Mouse (Mus musculus) CH12.LX (cell line): ENCODE results near the gene Smarca2.

Source experiments
- CHD2 ChIP-seq: IDR thresholded peaks from 2 replicates; pipeline ENCODE4 v1.6.1; 2011; ENCODE audit warnings: low read length, improper control_type of control experiment
- CTCF ChIP-seq, 2 experiments: IDR thresholded peaks in 1 of 2; conservative IDR thresholded peaks in 1 of 2; 2 replicates each; pipeline ENCODE4 v1.5.1; 2011 to 2012; ENCODE audit warnings: low read depth in 2 of 2, low read length in 2 of 2, improper control_type of control experiment in 1 of 2, inconsistent platforms in 1 of 2, mild to moderate bottlenecking in 1 of 2, moderate library complexity in 1 of 2
- E2F4 ChIP-seq: IDR thresholded peaks from 2 replicates; pipeline ENCODE4 v1.6.1; 2011; ENCODE audit warnings: low read depth, low read length, improper control_type of control experiment; ENCODE audit not compliant: insufficient replicate concordance
- EP300 ChIP-seq: IDR thresholded peaks from 2 replicates; pipeline ENCODE4 v1.6.1; 2011; ENCODE audit warnings: low read length, improper control_type of control experiment
- POLR2A ChIP-seq: IDR thresholded peaks from 2 replicates; pipeline ENCODE4 v1.6.1; 2011; ENCODE audit warnings: low read depth, mild to moderate bottlenecking, improper control_type of control experiment, low read length
- POLR2AphosphoS2 ChIP-seq: IDR thresholded peaks from 2 replicates; pipeline ENCODE4 v1.6.1; 2011; ENCODE audit warnings: low read depth, low read length, improper control_type of control experiment
- USF1 ChIP-seq: IDR thresholded peaks from 2 replicates; pipeline ENCODE4 v1.6.1; 2014; ENCODE audit warnings: low read depth, mild to moderate bottlenecking, inconsistent platforms, low read length, improper control_type of control experiment

DNA sequence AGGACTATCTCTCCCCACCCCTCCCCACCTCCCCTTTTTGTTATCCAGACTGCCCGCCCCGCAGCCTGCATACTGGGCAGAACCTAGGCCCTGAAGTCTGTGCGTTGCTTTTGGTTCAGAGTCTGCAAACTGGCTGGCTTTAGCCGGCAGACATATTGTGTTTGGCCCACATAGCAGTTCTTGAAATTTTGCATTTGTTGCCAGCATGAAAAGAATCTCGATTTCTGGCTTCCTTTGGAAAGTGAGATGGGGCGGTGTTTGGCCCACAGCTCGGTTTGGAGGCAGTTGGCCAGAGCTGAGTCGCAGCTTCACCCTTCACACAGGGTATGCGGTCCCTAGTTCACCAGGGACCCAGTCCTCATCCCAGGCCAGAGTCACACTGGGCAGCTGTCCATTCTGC is 111.4 kb downstream of the Smarca2 start:
- TF ChIP-seq CTCF (conservative IDR thresholded peaks at IDR 0.05 in 1 of 2, IDR thresholded peaks at IDR 0.05 in 1 of 2; ENCODE audit: low read depth in 2 of 2, low read length in 2 of 2) (no peak), USF1 (no peak), POLR2AphosphoS2 (no peak), EP300 (no peak), CHD2 (no peak), POLR2A (no peak), E2F4 (no peak)
